Mouse (Mus musculus): Measurements from ENCODE around the gene Gabbr2. TPM values are rescaled to one million over a fixed set of nuclear protein-coding genes. Genes with fewer than 3 reads are reported as not detected.

Gene Gabbr2
- polyA plus RNA-seq, 1 experiment from 2014 or later, result 4.0 TPM

- Histone ChIP-seq H3K27ac (peak overlapping the region; percentile 59; the same call in 1 of the 2 replicates), H3K4me2 (no peak overlapping the region), H3K4me3 (no peak overlapping the region), H3K9me3 (no peaks in the 10 kb centered on the region), H3K9ac (no peak overlapping the region), H3K36me3 (no peaks in the 10 kb centered on the region), H3K4me1 (replicated peaks) (peaks cover 49% of the 10 kb centered on the region), H3K27me3 (0 out of 2 replicates have a peak, but pooled peaks cover 10% of the 10 kb centered on the region)
- WGBS, result 31% methylated on average over 9 of the region's 9 CpGs
- ATAC-seq (ENCODE audit: low FRiP score), result peak; percentile 38
Observed at GRCm38 (mm10) chr4:46736910-46737511, 254.7 kb downstream of the Gabbr2 start.

- no peaks in the 10 kb centered on the region for H3K36me3 ChIP-seq
- ATAC-seq (ENCODE audit: low FRiP score), result no peak
- H3K4me2 ChIP-seq, result no peak overlapping the region
- no peak overlapping the region for H3K4me3 ChIP-seq
- H3K9me3 ChIP-seq, result no peaks in the 10 kb centered on the region
- peaks cover 59% of the 10 kb centered on the region for H3K4me1 ChIP-seq (replicated peaks)
- H3K27me3 ChIP-seq, result 0 out of 2 replicates have a peak, but pooled peaks cover 10% of the 10 kb centered on the region
- WGBS, result 53% methylated on average over 5 of the region's 5 CpGs
- no peak overlapping the region for H3K27ac ChIP-seq
- H3K9ac ChIP-seq, result no peak overlapping the region
Observed at GRCm38 (mm10) chr4:46734906-46735305, 256.8 kb downstream of the Gabbr2 start.

GRCm38 (mm10) chr4:46731590-46731989 lies 260.1 kb downstream of the Gabbr2 start:
- Histone ChIP-seq H3K4me2 (no peak overlapping the region), H3K27ac (peak overlapping the region; percentile 81), H3K36me3 (no peaks in the 10 kb centered on the region), H3K4me1 (replicated peaks) (peaks cover 74% of the 10 kb centered on the region), H3K9me3 (no peaks in the 10 kb centered on the region), H3K9ac (peak overlapping the region; percentile 10; the same call in 1 of the 2 replicates), H3K4me3 (no peak overlapping the region), H3K27me3 (0 out of 2 replicates have a peak, but pooled peaks cover 7% of the 10 kb centered on the region)
- WGBS, result 10% methylated on average over 8 of the region's 8 CpGs
- peak; percentile 37; the same call in 1 of the 2 replicates for ATAC-seq (ENCODE audit: low FRiP score)

GRCm38 (mm10) chr4:46729306-46730042 lies 262.2 kb downstream of the Gabbr2 start:
- Histone ChIP-seq H3K27ac (peak overlapping the region; percentile 36; the same call in 1 of the 2 replicates), H3K36me3 (no peaks in the 10 kb centered on the region), H3K4me2 (no peak overlapping the region), H3K27me3 (0 out of 2 replicates have a peak, but pooled peaks cover 7% of the 10 kb centered on the region), H3K9me3 (no peaks in the 10 kb centered on the region), H3K9ac (no peak overlapping the region), H3K4me1 (replicated peaks) (peaks cover 55% of the 10 kb centered on the region), H3K4me3 (no peak overlapping the region)
- 48% methylated on average over 9 of the region's 9 CpGs for WGBS
- no peak for ATAC-seq (ENCODE audit: low FRiP score)

GRCm38 (mm10) chr4:46728231-46728630 lies 263.4 kb downstream of the Gabbr2 start:
- Histone ChIP-seq H3K4me2 (no peak overlapping the region), H3K36me3 (no peaks in the 10 kb centered on the region), H3K9me3 (no peaks in the 10 kb centered on the region), H3K4me1 (replicated peaks) (peaks cover 55% of the 10 kb centered on the region), H3K27me3 (0 out of 2 replicates have a peak, but pooled peaks cover 7% of the 10 kb centered on the region), H3K27ac (peak overlapping the region; percentile 31), H3K9ac (no peak overlapping the region), H3K4me3 (no peak overlapping the region)
- WGBS, result 6% methylated on average over 1 of the region's 1 CpGs
- peak; percentile 26; the same call in 1 of the 2 replicates for ATAC-seq (ENCODE audit: low FRiP score)

GRCm38 (mm10) chr4:46727153-46727552 lies 264.5 kb downstream of the Gabbr2 start:
- no peaks in the 10 kb centered on the region for H3K36me3 ChIP-seq
- no peak overlapping the region for H3K4me3 ChIP-seq
- H3K27ac ChIP-seq, result no peak overlapping the region
- ATAC-seq (ENCODE audit: low FRiP score), result no peak
- H3K9ac ChIP-seq, result no peak overlapping the region
- 0 out of 2 replicates have a peak, but pooled peaks cover 4% of the 10 kb centered on the region for H3K27me3 ChIP-seq
- peaks cover 50% of the 10 kb centered on the region for H3K4me1 ChIP-seq (replicated peaks)
- H3K4me2 ChIP-seq, result no peak overlapping the region
- WGBS, result 71% methylated on average over 11 of the region's 11 CpGs
- no peaks in the 10 kb centered on the region for H3K9me3 ChIP-seq

- Histone ChIP-seq H3K36me3 (no peaks in the 10 kb centered on the region), H3K27ac (no peak overlapping the region), H3K4me2 (no peak overlapping the region), H3K4me1 (replicated peaks) (0 out of 2 replicates have a peak, but pooled peaks cover 3% of the 10 kb centered on the region), H3K4me3 (no peak overlapping the region), H3K27me3 (no peaks in the 10 kb centered on the region), H3K9ac (no peak overlapping the region), H3K9me3 (no peaks in the 10 kb centered on the region)
- ATAC-seq (ENCODE audit: low FRiP score), result no peak
- 86% methylated on average over 16 of the region's 16 CpGs for WGBS
Observed at GRCm38 (mm10) chr4:46720821-46721557, 270.7 kb downstream of the Gabbr2 start.

- Histone ChIP-seq H3K27me3 (0 out of 2 replicates have a peak, but pooled peaks cover under 1% of the 10 kb centered on the region), H3K4me1 (replicated peaks) (0 out of 2 replicates have a peak, but pooled peaks cover 3% of the 10 kb centered on the region), H3K9me3 (no peaks in the 10 kb centered on the region), H3K4me2 (no peak overlapping the region), H3K4me3 (no peak overlapping the region), H3K9ac (no peak overlapping the region), H3K36me3 (no peaks in the 10 kb centered on the region), H3K27ac (no peak overlapping the region)
- ATAC-seq (ENCODE audit: low FRiP score), result no peak
- 69% methylated on average over 1 of the region's 1 CpGs for WGBS
Observed at GRCm38 (mm10) chr4:46720070-46720469, 271.6 kb downstream of the Gabbr2 start.

- H3K27ac ChIP-seq, result no peak overlapping the region
- H3K4me2 ChIP-seq, result no peak overlapping the region
- no peak for ATAC-seq (ENCODE audit: low FRiP score)
- H3K9ac ChIP-seq, result no peak overlapping the region
- H3K4me3 ChIP-seq, result no peak overlapping the region
- H3K27me3 ChIP-seq, result 0 out of 2 replicates have a peak, but pooled peaks cover 3% of the 10 kb centered on the region
- H3K9me3 ChIP-seq, result no peaks in the 10 kb centered on the region
- peaks cover 4% of the 10 kb centered on the region for H3K36me3 ChIP-seq
- WGBS, result 43% methylated on average over 7 of the region's 7 CpGs
- 0 out of 2 replicates have a peak, but pooled peaks cover 3% of the 10 kb centered on the region for H3K4me1 ChIP-seq (replicated peaks)
Observed at GRCm38 (mm10) chr4:46718624-46719023, 273.0 kb downstream of the Gabbr2 start.

- WGBS, result 34% methylated on average over 5 of the region's 5 CpGs
- Histone ChIP-seq H3K9ac (no peak overlapping the region), H3K36me3 (peaks cover 12% of the 10 kb centered on the region), H3K4me3 (no peak overlapping the region), H3K27ac (no peak overlapping the region), H3K9me3 (no peaks in the 10 kb centered on the region), H3K4me2 (no peak overlapping the region), H3K27me3 (0 out of 2 replicates have a peak, but pooled peaks cover 3% of the 10 kb centered on the region), H3K4me1 (replicated peaks) (0 out of 2 replicates have a peak, but pooled peaks cover 3% of the 10 kb centered on the region)
- ATAC-seq (ENCODE audit: low FRiP score), result 0 out of 2 replicates have a peak, but pooled peaks have one; percentile 36
Observed at GRCm38 (mm10) chr4:46717156-46717555, 274.5 kb downstream of the Gabbr2 start.

- 8% methylated on average over 1 of the region's 1 CpGs for WGBS
- no peak for ATAC-seq (ENCODE audit: low FRiP score)
- no peak overlapping the region for H3K9ac ChIP-seq
- no peaks in the 10 kb centered on the region for H3K9me3 ChIP-seq
- H3K4me2 ChIP-seq, result no peak overlapping the region
- no peak overlapping the region for H3K27ac ChIP-seq
- 0 out of 2 replicates have a peak, but pooled peaks cover 3% of the 10 kb centered on the region for H3K27me3 ChIP-seq
- H3K4me3 ChIP-seq, result no peak overlapping the region
- peaks cover 12% of the 10 kb centered on the region for H3K36me3 ChIP-seq
- H3K4me1 ChIP-seq (replicated peaks), result 0 out of 2 replicates have a peak, but pooled peaks cover 3% of the 10 kb centered on the region
Observed at GRCm38 (mm10) chr4:46716361-46716760, 275.3 kb downstream of the Gabbr2 start.

- 0 out of 2 replicates have a peak, but pooled peaks cover 3% of the 10 kb centered on the region for H3K27me3 ChIP-seq
- H3K4me1 ChIP-seq (replicated peaks), result peaks cover 15% of the 10 kb centered on the region
- H3K4me3 ChIP-seq, result no peak overlapping the region
- no peaks in the 10 kb centered on the region for H3K9me3 ChIP-seq
- ATAC-seq (ENCODE audit: low FRiP score), result no peak
- no peak overlapping the region for H3K9ac ChIP-seq
- WGBS, result 62% methylated on average over 4 of the region's 4 CpGs
- H3K27ac ChIP-seq, result 0 out of 2 replicates have a peak overlapping the region, but pooled peaks have one; percentile 6
- H3K36me3 ChIP-seq, result peaks cover 12% of the 10 kb centered on the region
- H3K4me2 ChIP-seq, result no peak overlapping the region
Observed at GRCm38 (mm10) chr4:46710523-46710922, 281.1 kb downstream of the Gabbr2 start.
